Mouse (Mus musculus) CD4-positive, CD25-positive, alpha-beta regulatory T cell, adult 2 months (primary cell): ENCODE measurements around the gene Gm10318.

ENCODE experiments used
- DNase-seq: peaks from one replicate; pipeline ENCODE4 v3.0.0-alpha.2; 2012; ENCODE audit warnings: low read depth, low spot score

The Gm10318 gene

GRCm38 (mm10) chr10:77890987-77891565 lies 38.4 kb downstream of the Gm10318 start:
- DNase-seq, result no peak

GRCm38 (mm10) chr10:77895562-77895961 lies 42.9 kb downstream of the Gm10318 start:
- DNase-seq, result no peak

GRCm38 (mm10) chr10:77900126-77900525 lies 47.5 kb downstream of the Gm10318 start:
- DNase-seq, result no peak

- no peak for DNase-seq
Measured at GRCm38 (mm10) chr10:77900903-77901818, 48.5 kb downstream of the Gm10318 start.

- no peak for DNase-seq
Measured at GRCm38 (mm10) chr10:77901871-77902210, 49.2 kb downstream of the Gm10318 start.

GRCm38 (mm10) chr10:77902211-77902893 lies 49.7 kb downstream of the Gm10318 start, which contains the start of gene Lrrc3:
Gene Lrrc3, minus strand, starts transcription at chr10:77902536.
- DNase-seq, result peak; percentile 35

GRCm38 (mm10) chr10:77902894-77903715 lies 50.4 kb downstream of the Gm10318 start:
- DNase-seq, result peak; percentile 55
